Mouse (Mus musculus): Measurements from ENCODE around the gene Cish.

Cish gene

GRCm38 (mm10) chr9:107296016-107296040 is at the start of gene Cish:
Cish (plus strand) TSS chr9:107296026.
- no peak for DNase-seq (ENCODE audit: low read depth)

GRCm38 (mm10) chr9:107246170-107246569 is 49.7 kb upstream of the Cish start:
- DNase-seq (ENCODE audit: low read depth) = no peak

- DNase-seq (ENCODE audit: low read depth) = no peak
These were observed 46.7 kb upstream of the Cish start for GRCm38 (mm10) chr9:107249154-107249553.

GRCm38 (mm10) chr9:107250416-107251337 is 45.1 kb upstream of the Cish start:
- no peak for DNase-seq (ENCODE audit: low read depth)

GRCm38 (mm10) chr9:107252164-107252563 is 43.7 kb upstream of the Cish start:
- DNase-seq (ENCODE audit: low read depth) = no peak

- DNase-seq (ENCODE audit: low read depth) = no peak
These were observed 41.4 kb upstream of the Cish start for GRCm38 (mm10) chr9:107254476-107254875.

GRCm38 (mm10) chr9:107254925-107255324 is 40.9 kb upstream of the Cish start:
- DNase-seq (ENCODE audit: low read depth) = no peak

- DNase-seq (ENCODE audit: low read depth) = no peak
These were observed 40.2 kb upstream of the Cish start for GRCm38 (mm10) chr9:107255596-107255995.

GRCm38 (mm10) chr9:107259571-107259970 is 36.3 kb upstream of the Cish start:
- no peak for DNase-seq (ENCODE audit: low read depth)

- no peak for DNase-seq (ENCODE audit: low read depth)
These were observed 35.4 kb upstream of the Cish start for GRCm38 (mm10) chr9:107260429-107260828.

- no peak for DNase-seq (ENCODE audit: low read depth)
These were observed 35.0 kb upstream of the Cish start for GRCm38 (mm10) chr9:107260836-107261235.

GRCm38 (mm10) chr9:107261792-107262191 is 34.0 kb upstream of the Cish start:
- DNase-seq (ENCODE audit: low read depth) = no peak

GRCm38 (mm10) chr9:107262375-107262774 is 33.5 kb upstream of the Cish start:
- DNase-seq (ENCODE audit: low read depth) = no peak

GRCm38 (mm10) chr9:107263912-107264311 is 31.9 kb upstream of the Cish start:
- DNase-seq (ENCODE audit: low read depth) = no peak

GRCm38 (mm10) chr9:107264731-107265130 is 31.1 kb upstream of the Cish start:
- DNase-seq (ENCODE audit: low read depth) = no peak

GRCm38 (mm10) chr9:107267028-107267427 is 28.8 kb upstream of the Cish start:
- no peak for DNase-seq (ENCODE audit: low read depth)

GRCm38 (mm10) chr9:107267721-107268402 is 28.0 kb upstream of the Cish start:
- no peak for DNase-seq (ENCODE audit: low read depth)

GRCm38 (mm10) chr9:107269772-107270171 is 26.1 kb upstream of the Cish start:
- DNase-seq (ENCODE audit: low read depth) = no peak

- no peak for DNase-seq (ENCODE audit: low read depth)
These were observed 24.5 kb upstream of the Cish start for GRCm38 (mm10) chr9:107271177-107271938.

GRCm38 (mm10) chr9:107272284-107272683 is 23.5 kb upstream of the Cish start:
- DNase-seq (ENCODE audit: low read depth) = no peak

- DNase-seq (ENCODE audit: low read depth) = no peak
These were observed 22.6 kb upstream of the Cish start for GRCm38 (mm10) chr9:107273184-107273583.

GRCm38 (mm10) chr9:107274751-107275150 is 21.1 kb upstream of the Cish start:
- no peak for DNase-seq (ENCODE audit: low read depth)

- no peak for DNase-seq (ENCODE audit: low read depth)
These were observed 20.1 kb upstream of the Cish start for GRCm38 (mm10) chr9:107275710-107276109.
